ENCODE assay signal across 9 mouse cellular contexts in genomic region chr19:29824034-29824700, GRCm38 (mm10). TPM values are rescaled to one million over a fixed set of nuclear protein-coding genes. Genes with fewer than 3 reads are reported as not detected.
A peak's percentile ranks its signal among the peaks of the same experiment; 100 is the strongest.
DNase-seq lines count a peak whose midpoint lies in the region; ATAC-seq and TF ChIP-seq lines count a peak whose summit lies in the region.
"Had no signal": no experiment of that assay in that cellular context is flagged by ENCODE, and none has a peak within 500 bp of the region (broad histone marks: within the 10 kb centered on the region; RNA-seq: fewer than 3 reads in every experiment).

No protein-coding gene starts in this region.

- ATAC-seq in heart, embryonic 11.5 days (replicated peaks; ENCODE audit: insufficient number of reproducible peaks, low FRiP score, low TSS enrichment) = no peak

- no peaks in the 10 kb centered on the region for H3K4me1 ChIP-seq in heart, embryonic 11.5 days (ENCODE audit: control insufficient read depth, insufficient read depth, low read length)
- peaks cover 4% of the 10 kb centered on the region for H3K4me1 ChIP-seq in testis, adult 2 months (ENCODE audit: control insufficient read depth, insufficient read depth, low read length)
- no peaks in the 10 kb centered on the region; the same call in 1 of the 2 replicates for H3K4me1 ChIP-seq in kidney, adult 2 months (ENCODE audit: control insufficient read depth, insufficient read depth, low read length)
- H3K4me1 ChIP-seq: stomach, embryonic 15.5 days had no signal

- peak; percentile 91 for DNase-seq in heart, adult 11 months
- no peak for DNase-seq in testis, postnatal 14 days (ENCODE audit: low spot score)
- DNase-seq in embryo, embryonic 9.5 days (ENCODE audit: extremely low spot score) = peak; percentile 31
- peak; percentile 83 for DNase-seq in kidney, adult 2 months
- DNase-seq in mesoderm, embryonic 11.5 days (ENCODE audit: low read depth, low spot score) = peak; percentile 60
- no peak for DNase-seq in frontal cortex, postnatal 10 days (ENCODE audit: low spot score in 2 of 2)

- TF ChIP-seq CTCF in testis, adult 2 months (IDR thresholded peaks at IDR 0.05; ENCODE audit: control insufficient read depth, insufficient read depth, insufficient replicate concordance, low read depth, low read length) = peak; percentile 45; the same call in 1 of the 2 replicates
- peak; percentile 94 for TF ChIP-seq CTCF in kidney, adult 2 months (conservative IDR thresholded peaks at IDR 0.05; ENCODE audit: insufficient read depth, insufficient read length, low read depth, low read length)

- H3K36me3 ChIP-seq in heart, embryonic 11.5 days (ENCODE audit: control insufficient read depth, insufficient read depth, low read length) = no peaks in the 10 kb centered on the region
- H3K36me3 ChIP-seq in testis, adult 2 months (ENCODE audit: control insufficient read depth, insufficient read depth, low read length) = no peaks in the 10 kb centered on the region
- H3K36me3 ChIP-seq in kidney, adult 2 months (ENCODE audit: control insufficient read depth, insufficient read depth, low read length) = no peaks in the 10 kb centered on the region
- H3K36me3 ChIP-seq: stomach, embryonic 15.5 days had no signal

- H3K9ac ChIP-seq in heart, embryonic 11.5 days (ENCODE audit: low read depth, low read length) = no peak overlapping the region
- H3K9ac ChIP-seq: stomach, embryonic 15.5 days had no signal

- 48% methylated on average over 6 of the region's 6 CpGs for WGBS in heart, embryonic 11.5 days (ENCODE audit: insufficient replicate concordance)
- 46% methylated on average over 6 of the region's 6 CpGs for WGBS in kidney, adult 2 months

- H3K27ac ChIP-seq in heart, embryonic 11.5 days (ENCODE audit: low read depth, low read length) = no peak overlapping the region
- H3K27ac ChIP-seq in testis, adult 2 months (ENCODE audit: control insufficient read depth, insufficient read depth, low read depth, low read length) = no peak overlapping the region
- no peak overlapping the region for H3K27ac ChIP-seq in kidney, adult 2 months (ENCODE audit: insufficient read depth, low read depth, low read length)
- H3K27ac ChIP-seq: stomach, embryonic 15.5 days had no signal

- no peak overlapping the region for H3K4me3 ChIP-seq in heart, embryonic 11.5 days (ENCODE audit: low read depth, low read length)
- no peak overlapping the region for H3K4me3 ChIP-seq in testis, adult 2 months (ENCODE audit: control insufficient read depth, low read depth, low read length)
- no peak overlapping the region for H3K4me3 ChIP-seq in kidney, adult 2 months (ENCODE audit: insufficient read depth, low read depth, low read length)
- H3K4me3 ChIP-seq: stomach, embryonic 15.5 days had no signal

- H3K4me2 ChIP-seq in heart, embryonic 11.5 days = no peak overlapping the region
- H3K4me2 ChIP-seq: stomach, embryonic 15.5 days had no signal

- no peak for TF ChIP-seq POLR2A in testis, adult 2 months (IDR thresholded peaks at IDR 0.05; ENCODE audit: control insufficient read depth, low read depth, low read length)
- TF ChIP-seq POLR2A in kidney, adult 2 months (IDR thresholded peaks at IDR 0.05; ENCODE audit: low read depth, low read length) = no peak

- H3K9me3 ChIP-seq in heart, embryonic 11.5 days (replicated peaks; ENCODE audit: control insufficient read depth, low read length) = no peaks in the 10 kb centered on the region
- H3K9me3 ChIP-seq: stomach, embryonic 15.5 days had no signal

- no peaks in the 10 kb centered on the region; the same call in 1 of the 2 replicates for H3K27me3 ChIP-seq in heart, embryonic 11.5 days (ENCODE audit: control insufficient read depth, insufficient read depth, low read length)
- H3K27me3 ChIP-seq in testis, adult 2 months (ENCODE audit: control insufficient read depth, insufficient read depth, low read length) = no peaks in the 10 kb centered on the region
- no peaks in the 10 kb centered on the region for H3K27me3 ChIP-seq in kidney, adult 2 months (replicated peaks; ENCODE audit: control insufficient read depth, insufficient read depth, low read length)
- H3K27me3 ChIP-seq: stomach, embryonic 15.5 days had no signal

RNA-seq across cellular contexts. Expression of gene Ranbp6, which starts 11.4 kb away (rescaled TPM):
- 16.8 and 23.8 TPM in 2 replicates for polyA plus RNA-seq in heart, embryonic 11.5 days (2014; fragmentation: Nextera tagmentation; extraction: Ambion mirVana)
- polyA plus RNA-seq in testis, adult 2 months (2012; rRNA removed) = 1.2 and 1.6 TPM in 2 replicates
- 1.9 and 2.5 TPM in 2 replicates for polyA plus RNA-seq in kidney, adult 2 months (2012; rRNA removed)

RNA-seq across cellular contexts. Expression of gene 9930021J03Rik, which starts 18.4 kb away (rescaled TPM):
- 4.0 and 6.0 TPM in 2 replicates for polyA plus RNA-seq in heart, embryonic 11.5 days (2014; fragmentation: Nextera tagmentation; extraction: Ambion mirVana)
- 15.2 and 19.1 TPM in 2 replicates for polyA plus RNA-seq in testis, adult 2 months (2012; rRNA removed)
- polyA plus RNA-seq in kidney, adult 2 months (2012; rRNA removed) = 7.4 TPM in 2 replicates

Comparison
In these comparisons a context has a peak if more than half of its experiments do, and no peak if none do; other contexts are left out.
1. DNase-seq: peak in heart, adult 11 months (single experiment), embryo, embryonic 9.5 days (single experiment), kidney, adult 2 months (single experiment) and mesoderm, embryonic 11.5 days (single experiment); none in testis, postnatal 14 days (single experiment) and frontal cortex, postnatal 10 days (0 of 2).